Mouse (Mus musculus): ENCODE results near the gene Ptov1. TPM values are rescaled to one million over a fixed set of nuclear protein-coding genes. Genes with fewer than 3 reads are reported as not detected.
A peak's percentile ranks its signal among the peaks of the same experiment; 100 is the strongest.

Ptov1 gene
- polyA plus RNA-seq, 1 experiment from 2014 or later = 112 TPM

GRCm38 (mm10) chr7:44896499-44896898 is 26.9 kb upstream of the Ptov1 start:
- Histone ChIP-seq H3K4me1 (replicated peaks; ENCODE audit: control insufficient read depth, insufficient read depth, low read length) (no peaks in the 10 kb centered on the region), H3K27me3 (replicated peaks; ENCODE audit: control insufficient read depth, insufficient read depth, low read length) (no peaks in the 10 kb centered on the region), H3K36me3 (ENCODE audit: control insufficient read depth, insufficient read depth) (peaks cover 17% of the 10 kb centered on the region), H3K4me2 (replicated peaks; ENCODE audit: low read depth) (peak overlapping the region; percentile 86), H3K9me3 (ENCODE audit: control insufficient read depth) (no peaks in the 10 kb centered on the region), H3K9ac (ENCODE audit: low read depth, low read length) (peak overlapping the region; percentile 61), H3K27ac (ENCODE audit: low read depth, low read length) (0 out of 2 replicates have a peak overlapping the region, but pooled peaks have one; percentile 16), H3K4me3 (ENCODE audit: low read depth, low read length) (peak overlapping the region; percentile 49)
- no peak for ATAC-seq
- no peak for TF ChIP-seq CTCF (IDR thresholded peaks at IDR 0.05; ENCODE audit: low read depth)
- 38% methylated on average over 10 of the region's 10 CpGs for WGBS

- WGBS = under 1% methylated on average over 34 of the region's 34 CpGs
- peak within 1 kb of the TSS; percentile 16 for H3K27ac ChIP-seq (ENCODE audit: low read depth, low read length)
- peak within 1 kb of the TSS; percentile 61 for H3K9ac ChIP-seq (ENCODE audit: low read depth, low read length)
- peak; percentile 43 for ATAC-seq
- TF ChIP-seq CTCF (IDR thresholded peaks at IDR 0.05; ENCODE audit: low read depth) = peak; percentile 79
- no peaks in the 10 kb centered on the region for H3K27me3 ChIP-seq (replicated peaks; ENCODE audit: control insufficient read depth, insufficient read depth, low read length)
- peaks cover 14% of the 10 kb centered on the region for H3K36me3 ChIP-seq (ENCODE audit: control insufficient read depth, insufficient read depth)
- H3K4me1 ChIP-seq (replicated peaks; ENCODE audit: control insufficient read depth, insufficient read depth, low read length) = 0 out of 2 replicates have a peak, but pooled peaks cover under 1% of the 10 kb centered on the region
- H3K4me2 ChIP-seq (replicated peaks; ENCODE audit: low read depth) = peak within 1 kb of the TSS; percentile 86
- no peaks in the 10 kb centered on the region for H3K9me3 ChIP-seq (ENCODE audit: control insufficient read depth)
- peak within 1 kb of the TSS; percentile 49 for H3K4me3 ChIP-seq (ENCODE audit: low read depth, low read length)
These were observed 26.2 kb upstream of the Ptov1 start, which contains the start of gene Fuz for GRCm38 (mm10) chr7:44895593-44896434. Gene Fuz (plus strand): TSS chr7:44896079.

GRCm38 (mm10) chr7:44895206-44895592 is 25.6 kb upstream of the Ptov1 start:
- no peak overlapping the region for H3K27ac ChIP-seq (ENCODE audit: low read depth, low read length)
- H3K4me3 ChIP-seq (ENCODE audit: low read depth, low read length) = peak overlapping the region; percentile 49
- ATAC-seq = no peak
- H3K27me3 ChIP-seq (replicated peaks; ENCODE audit: control insufficient read depth, insufficient read depth, low read length) = no peaks in the 10 kb centered on the region
- no peak for TF ChIP-seq CTCF (IDR thresholded peaks at IDR 0.05; ENCODE audit: low read depth)
- no peaks in the 10 kb centered on the region for H3K9me3 ChIP-seq (ENCODE audit: control insufficient read depth)
- no peak overlapping the region for H3K9ac ChIP-seq (ENCODE audit: low read depth, low read length)
- peak overlapping the region; percentile 86 for H3K4me2 ChIP-seq (replicated peaks; ENCODE audit: low read depth)
- 66% methylated on average over 7 of the region's 7 CpGs for WGBS
- peaks cover 6% of the 10 kb centered on the region; the same call in 1 of the 2 replicates for H3K4me1 ChIP-seq (replicated peaks; ENCODE audit: control insufficient read depth, insufficient read depth, low read length)
- H3K36me3 ChIP-seq (ENCODE audit: control insufficient read depth, insufficient read depth) = peaks cover 9% of the 10 kb centered on the region

- TF ChIP-seq CTCF (IDR thresholded peaks at IDR 0.05; ENCODE audit: low read depth) = no peak
- ATAC-seq = no peak
- H3K9me3 ChIP-seq (ENCODE audit: control insufficient read depth) = no peaks in the 10 kb centered on the region
- WGBS = 81% methylated on average over 3 of the region's 3 CpGs
- H3K36me3 ChIP-seq (ENCODE audit: control insufficient read depth, insufficient read depth) = no peaks in the 10 kb centered on the region; the same call in 1 of the 2 replicates
- no peak overlapping the region for H3K9ac ChIP-seq (ENCODE audit: low read depth, low read length)
- H3K27ac ChIP-seq (ENCODE audit: low read depth, low read length) = no peak overlapping the region
- no peaks in the 10 kb centered on the region for H3K27me3 ChIP-seq (replicated peaks; ENCODE audit: control insufficient read depth, insufficient read depth, low read length)
- H3K4me1 ChIP-seq (replicated peaks; ENCODE audit: control insufficient read depth, insufficient read depth, low read length) = peaks cover 6% of the 10 kb centered on the region; the same call in 1 of the 2 replicates
- H3K4me3 ChIP-seq (ENCODE audit: low read depth, low read length) = no peak overlapping the region
- H3K4me2 ChIP-seq (replicated peaks; ENCODE audit: low read depth) = no peak overlapping the region
These were observed 24.6 kb upstream of the Ptov1 start for GRCm38 (mm10) chr7:44894175-44894574.

GRCm38 (mm10) chr7:44893197-44893596 is 23.6 kb upstream of the Ptov1 start:
- no peak for ATAC-seq
- no peak overlapping the region; the same call in 1 of the 2 replicates for H3K4me3 ChIP-seq (ENCODE audit: low read depth, low read length)

GRCm38 (mm10) chr7:44892276-44892921 is 22.8 kb upstream of the Ptov1 start, which contains the start of gene Med25:
Gene Med25 (minus strand): TSS chr7:44892712.
- peak; percentile 55 for ATAC-seq
- Histone ChIP-seq H3K4me3 (ENCODE audit: low read depth, low read length) (peak within 1 kb of the TSS; percentile 86), H3K9ac (ENCODE audit: low read depth, low read length) (peak within 1 kb of the TSS; percentile 85), H3K36me3 (ENCODE audit: control insufficient read depth, insufficient read depth) (peaks cover 3% of the 10 kb centered on the region; the same call in 1 of the 2 replicates), H3K4me1 (replicated peaks; ENCODE audit: control insufficient read depth, insufficient read depth, low read length) (peaks cover 6% of the 10 kb centered on the region; the same call in 1 of the 2 replicates), H3K9me3 (ENCODE audit: control insufficient read depth) (no peaks in the 10 kb centered on the region), H3K4me2 (replicated peaks; ENCODE audit: low read depth) (peak within 1 kb of the TSS; percentile 86), H3K27me3 (replicated peaks; ENCODE audit: control insufficient read depth, insufficient read depth, low read length) (no peaks in the 10 kb centered on the region), H3K27ac (ENCODE audit: low read depth, low read length) (peak within 1 kb of the TSS; percentile 91)
- no peak for TF ChIP-seq CTCF (IDR thresholded peaks at IDR 0.05; ENCODE audit: low read depth)
- under 1% methylated on average over 54 of the region's 56 CpGs for WGBS

More at GRCm38 (mm10) chr7:44893197-44893596, 23.6 kb upstream of the Ptov1 start:
- Histone ChIP-seq H3K36me3 (ENCODE audit: control insufficient read depth, insufficient read depth) (peaks cover 3% of the 10 kb centered on the region; the same call in 1 of the 2 replicates), H3K27me3 (replicated peaks; ENCODE audit: control insufficient read depth, insufficient read depth, low read length) (no peaks in the 10 kb centered on the region), H3K4me2 (replicated peaks; ENCODE audit: low read depth) (no peak overlapping the region), H3K9ac (ENCODE audit: low read depth, low read length) (no peak overlapping the region), H3K27ac (ENCODE audit: low read depth, low read length) (peak overlapping the region; percentile 42; the same call in 1 of the 2 replicates), H3K9me3 (ENCODE audit: control insufficient read depth) (no peaks in the 10 kb centered on the region), H3K4me1 (replicated peaks; ENCODE audit: control insufficient read depth, insufficient read depth, low read length) (peaks cover 6% of the 10 kb centered on the region; the same call in 1 of the 2 replicates)
- no peak for TF ChIP-seq CTCF (IDR thresholded peaks at IDR 0.05; ENCODE audit: low read depth)
- 18% methylated on average over 8 of the region's 8 CpGs for WGBS

Data from intestine, postnatal 0 days (tissue).